Mouse (Mus musculus) intestine, embryonic 16.5 days (tissue): ENCODE measurements around the gene Olfr1507. TPM values are rescaled to one million over a fixed set of nuclear protein-coding genes. Genes with fewer than 3 reads are reported as not detected.

Experiments used
- ATAC-seq: fragments of 200-750 bp; cut with Nextera tagmentation; 2 replicates; pipeline ENCODE4 v1.8.0; 2017; ENCODE audit warnings: moderate TSS enrichment, moderate library complexity
- H3K27ac ChIP-seq: fragments of 300-500 bp; sonication (generic); 2 replicates; pipeline ENCODE4 v1.5.1; 2014; ENCODE audit warnings: mild to moderate bottlenecking, low read length
- H3K27me3 ChIP-seq: fragments of 300-500 bp; sonication (generic); replicated peaks from 2 replicates; pipeline ENCODE4 v1.6.1; 2014; ENCODE audit warnings: low read length, control low read depth, mixed read lengths; ENCODE audit not compliant: control insufficient read depth, insufficient read depth
- H3K36me3 ChIP-seq: fragments of 300-500 bp; sonication (generic); 2 replicates; pipeline ENCODE4 v1.6.1; 2014; ENCODE audit warnings: low read length, control low read depth; ENCODE audit not compliant: control insufficient read depth, insufficient read depth
- H3K4me1 ChIP-seq: fragments of 300-500 bp; sonication (generic); 2 replicates; pipeline ENCODE4 v1.6.1; 2014; ENCODE audit warnings: low read length, control low read depth, mixed read lengths; ENCODE audit not compliant: control insufficient read depth, insufficient read depth
- H3K4me2 ChIP-seq: fragments of 300-500 bp; sonication (generic); 2 replicates; pipeline ENCODE4 v1.6.1; 2014; ENCODE audit warnings: low read depth, low read length, control low read depth
- H3K4me3 ChIP-seq: fragments of 300-500 bp; sonication (generic); 2 replicates; pipeline ENCODE4 v1.5.1; 2014; ENCODE audit warnings: mild to moderate bottlenecking, low read length
- H3K9ac ChIP-seq: fragments of 300-500 bp; sonication (generic); 2 replicates; pipeline ENCODE4 v1.6.1; 2014; ENCODE audit warnings: low read depth, low read length
- H3K9me3 ChIP-seq: fragments of 300-500 bp; sonication (generic); 2 replicates; pipeline ENCODE4 v1.6.1; 2016; ENCODE audit warnings: low read length, control low read depth; ENCODE audit not compliant: control insufficient read depth
- WGBS: fragments of 180-500 bp; shearing (Covaris S2); extraction: QIAGEN DNeasy Blood & Tissue Kit; methylation state at CpG from one replicate; pipeline ENCODE4 v1.1.7; 2014; 5-methylcytosine and 5-hydroxymethylcytosine counted together
- polyA plus RNA-seq: library from polyadenylated mRNA; unstranded; fragments of >200 nt; fragmentation: Nextera tagmentation; extraction: Ambion mirVana; gene quantifications from 2 replicates; pipeline ENCODE4 v1.2.1, GENCODE M21; 2015

Gene Olfr1507
- not detected in 2 replicates for polyA plus RNA-seq

DNA sequence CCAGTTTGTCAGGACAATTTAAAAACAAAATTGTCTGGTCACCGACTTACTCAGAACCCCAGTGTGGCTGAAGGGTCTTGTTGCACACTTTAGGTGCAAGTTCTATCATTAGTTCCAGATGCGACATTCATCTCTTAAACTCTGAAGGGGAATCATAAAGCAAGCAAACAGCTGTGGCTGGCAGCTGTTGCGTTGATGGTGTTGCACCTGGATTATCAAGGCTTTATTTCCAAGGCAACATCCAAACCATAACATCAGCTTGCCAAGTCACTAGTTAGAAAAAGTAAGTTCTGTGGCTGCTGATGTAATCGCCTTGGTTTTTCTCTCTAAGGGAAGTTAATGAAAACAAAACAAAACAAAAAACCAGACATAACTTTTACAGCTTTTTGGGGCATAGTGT, at the start of gene Olfr1507:
TSS of gene Olfr1507 (minus strand) at position 234 of the 400 bp plus-strand sequence.
- WGBS = 76% methylated on average over 4 of the region's 4 CpGs
- H3K36me3 ChIP-seq = no peaks in the 10 kb centered on the region
- ATAC-seq = no peak

DNA sequence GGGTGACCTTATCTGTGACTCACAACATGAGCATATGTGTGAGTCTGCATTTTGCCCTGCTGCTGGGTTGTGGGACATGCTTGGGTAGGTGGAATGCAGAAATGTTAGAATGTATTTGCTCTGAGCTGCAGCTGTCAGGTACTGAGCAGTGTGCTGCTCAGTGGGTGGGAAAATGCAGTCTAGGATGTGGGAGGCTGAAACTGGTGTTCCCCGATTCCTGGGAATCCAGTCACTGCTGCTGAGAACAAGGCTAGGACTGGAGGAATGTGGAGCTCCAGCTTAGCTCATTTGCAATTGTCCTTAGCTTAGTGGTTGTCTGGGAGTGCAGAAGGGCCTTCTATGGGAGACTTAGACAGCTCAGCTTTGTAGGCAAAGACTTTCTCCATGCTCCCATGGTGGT, 37.8 kb upstream of the Olfr1507 start:
- Histone ChIP-seq H3K4me1 (no peaks in the 10 kb centered on the region), H3K9ac (no peak overlapping the region), H3K27ac (no peak overlapping the region), H3K27me3 (no peaks in the 10 kb centered on the region), H3K9me3 (no peaks in the 10 kb centered on the region), H3K4me2 (no peak overlapping the region), H3K36me3 (no peaks in the 10 kb centered on the region), H3K4me3 (no peak overlapping the region)
- WGBS = 83% methylated on average over 1 of the region's 1 CpGs
- ATAC-seq = no peak

More for the DNA sequence above, at the start of gene Olfr1507:
- no peak within 1 kb of the TSS for H3K27ac ChIP-seq
- H3K4me1 ChIP-seq = no peaks in the 10 kb centered on the region
- no peak within 1 kb of the TSS for H3K4me3 ChIP-seq
- H3K9ac ChIP-seq = no peak within 1 kb of the TSS
- H3K27me3 ChIP-seq = no peaks in the 10 kb centered on the region
- H3K9me3 ChIP-seq = no peaks in the 10 kb centered on the region
- no peak within 1 kb of the TSS for H3K4me2 ChIP-seq

GRCm38 (mm10) chr14:52524952-52525351, 29.4 kb upstream of the Olfr1507 start:
- ATAC-seq = no peak

DNA sequence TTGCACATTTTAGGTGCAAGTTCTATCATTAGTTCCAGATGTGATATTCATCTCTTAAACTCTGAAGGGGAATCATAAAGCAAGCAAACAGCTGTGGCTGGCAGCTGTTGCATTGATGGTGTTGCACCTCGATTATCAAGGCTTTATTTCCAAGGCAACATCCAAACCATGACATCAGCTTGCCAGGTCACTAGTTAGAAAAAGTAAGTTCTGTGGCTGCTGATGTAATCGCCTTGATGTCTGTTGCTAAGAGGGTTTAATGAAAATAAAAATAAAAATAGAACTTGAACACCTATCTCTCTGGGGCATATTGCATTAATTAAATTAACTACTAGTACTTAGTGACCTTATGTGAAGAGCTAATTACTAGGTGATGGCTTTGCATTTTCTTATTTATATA, 28.2 kb downstream of the Olfr1507 start, which contains the start of gene Olfr1508:
TSS of gene Olfr1508 (minus strand) at position 101 of the 400 bp plus-strand sequence.
- no peaks in the 10 kb centered on the region for H3K27me3 ChIP-seq
- WGBS = 60% methylated on average over 2 of the region's 2 CpGs
- no peak within 1 kb of the TSS for H3K27ac ChIP-seq
- no peaks in the 10 kb centered on the region for H3K4me1 ChIP-seq
- H3K36me3 ChIP-seq = no peaks in the 10 kb centered on the region
- H3K9ac ChIP-seq = no peak within 1 kb of the TSS
- no peak within 1 kb of the TSS for H3K4me3 ChIP-seq
- no peak within 1 kb of the TSS for H3K4me2 ChIP-seq
- no peak for ATAC-seq
- no peaks in the 10 kb centered on the region for H3K9me3 ChIP-seq

More at GRCm38 (mm10) chr14:52524952-52525351, 29.4 kb upstream of the Olfr1507 start:
- 91% methylated on average over 1 of the region's 1 CpGs for WGBS
- no peak overlapping the region for H3K9ac ChIP-seq
- H3K4me3 ChIP-seq = no peak overlapping the region
- H3K27me3 ChIP-seq = no peaks in the 10 kb centered on the region
- H3K36me3 ChIP-seq = no peaks in the 10 kb centered on the region
- H3K4me2 ChIP-seq = no peak overlapping the region
- H3K27ac ChIP-seq = no peak overlapping the region
- no peaks in the 10 kb centered on the region for H3K9me3 ChIP-seq
- no peaks in the 10 kb centered on the region for H3K4me1 ChIP-seq

GRCm38 (mm10) chr14:52465738-52466137, 29.8 kb downstream of the Olfr1507 start:
- Histone ChIP-seq H3K27me3 (no peaks in the 10 kb centered on the region), H3K9ac (no peak overlapping the region), H3K27ac (no peak overlapping the region), H3K36me3 (no peaks in the 10 kb centered on the region), H3K4me3 (no peak overlapping the region), H3K9me3 (no peaks in the 10 kb centered on the region), H3K4me1 (no peaks in the 10 kb centered on the region), H3K4me2 (no peak overlapping the region)
- 53% methylated on average over 1 of the region's 1 CpGs for WGBS
- ATAC-seq = no peak

- Histone ChIP-seq H3K36me3 (no peaks in the 10 kb centered on the region), H3K27ac (no peak overlapping the region), H3K27me3 (no peaks in the 10 kb centered on the region), H3K9ac (no peak overlapping the region), H3K9me3 (no peaks in the 10 kb centered on the region), H3K4me1 (no peaks in the 10 kb centered on the region), H3K4me2 (no peak overlapping the region), H3K4me3 (no peak overlapping the region)
- no peak for ATAC-seq
Measured at GRCm38 (mm10) chr14:52461928-52462327, 33.6 kb downstream of the Olfr1507 start.

DNA sequence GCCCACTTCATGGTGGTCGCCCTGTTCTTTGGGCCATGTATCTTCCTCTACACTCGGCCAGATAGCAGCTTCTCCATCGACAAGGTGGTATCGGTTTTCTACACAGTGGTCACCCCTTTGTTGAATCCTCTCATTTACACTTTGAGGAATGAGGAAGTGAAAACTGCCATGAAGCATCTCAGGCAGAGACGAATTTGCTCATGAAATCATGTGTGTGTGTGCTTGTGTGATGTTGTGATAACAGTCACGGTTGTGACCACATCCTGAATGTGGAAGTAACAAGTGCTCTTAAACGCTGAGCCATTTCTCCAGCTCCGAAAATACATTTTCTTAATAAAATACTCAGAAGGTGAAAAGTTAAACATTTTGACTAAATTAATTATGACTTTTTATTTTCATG, 44.4 kb downstream of the Olfr1507 start:
- Histone ChIP-seq H3K36me3 (no peaks in the 10 kb centered on the region), H3K4me1 (no peaks in the 10 kb centered on the region), H3K27me3 (no peaks in the 10 kb centered on the region), H3K4me3 (no peak overlapping the region), H3K9ac (no peak overlapping the region), H3K9me3 (no peaks in the 10 kb centered on the region), H3K4me2 (no peak overlapping the region), H3K27ac (no peak overlapping the region)
- 84% methylated on average over 8 of the region's 8 CpGs for WGBS
- no peak for ATAC-seq

DNA sequence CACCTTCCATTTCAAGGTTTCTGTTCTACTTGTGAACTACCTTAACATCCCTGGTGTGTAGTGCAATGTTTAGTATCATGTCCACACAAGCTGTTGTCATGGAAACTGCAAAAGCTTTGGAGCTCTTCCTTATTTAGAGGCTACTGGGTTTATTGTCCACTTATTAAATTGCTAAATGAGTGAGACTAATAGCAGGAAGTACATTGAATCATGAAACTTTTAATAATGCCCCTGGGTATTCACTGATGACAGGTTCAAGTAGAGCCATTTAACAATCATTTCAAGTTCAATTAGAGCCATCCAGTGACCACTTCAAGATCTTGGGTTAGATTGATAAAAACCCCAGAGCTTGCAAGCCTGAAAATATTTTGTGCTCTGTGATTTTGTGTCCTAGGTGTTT, 52.9 kb downstream of the Olfr1507 start, which contains the start of gene Olfr1509:
TSS of gene Olfr1509 (plus strand) at position 301 of the 400 bp plus-strand sequence.
- no peak for ATAC-seq
- no peaks in the 10 kb centered on the region for H3K27me3 ChIP-seq

More for the DNA sequence above, 52.9 kb downstream of the Olfr1507 start, which contains the start of gene Olfr1509:
- H3K4me3 ChIP-seq = no peak within 1 kb of the TSS
- no peaks in the 10 kb centered on the region for H3K9me3 ChIP-seq
- no peaks in the 10 kb centered on the region for H3K36me3 ChIP-seq
- H3K4me1 ChIP-seq = no peaks in the 10 kb centered on the region
- no peak within 1 kb of the TSS for H3K9ac ChIP-seq
- no peak within 1 kb of the TSS for H3K27ac ChIP-seq
- H3K4me2 ChIP-seq = no peak within 1 kb of the TSS
